Mouse (Mus musculus) macrophage (primary cell): Measurements from ENCODE around the gene Polr2f. TPM values are rescaled to one million over a fixed set of nuclear protein-coding genes. Genes with fewer than 3 reads are reported as not detected.

Source experiments
- H3K27ac ChIP-seq: fragments of 350-480 bp; formaldehyde crosslinking; 2 replicates; pipeline ENCODE4 v1.9.0; 2021
- H3K36me3 ChIP-seq: fragments of 350-480 bp; formaldehyde crosslinking; 2 replicates; pipeline ENCODE4 v1.9.0; 2021; ENCODE audit errors: inconsistent target
- H3K4me3 ChIP-seq: fragments of 350-480 bp; formaldehyde crosslinking; 2 replicates; pipeline ENCODE4 v1.9.0; 2021; ENCODE audit errors: inconsistent target
- H3K79me2 ChIP-seq: fragments of 350-480 bp; formaldehyde crosslinking; 2 replicates; pipeline ENCODE4 v1.9.0; 2021; ENCODE audit errors: inconsistent target
- WGBS: methylation state at CpG from one replicate; pipeline ENCODE4 v1.1.7; 2026; ENCODE audit warnings: inconsistent platforms; ENCODE audit not compliant: missing documents; 5-methylcytosine and 5-hydroxymethylcytosine counted together
- polyA plus RNA-seq: library from polyadenylated mRNA; stranded (reverse); fragments of 250-400 nt; gene quantifications from 3 replicates; pipeline ENCODE4 v1.2.4, GENCODE M21; 2018; ENCODE audit warnings: inconsistent platforms

Gene Polr2f
- polyA plus RNA-seq, 1 experiment from 2014 or later: 27.6 TPM

GRCm38 (mm10) chr15:79195492-79195891 is 54.7 kb downstream of the Polr2f start:
- H3K4me3 ChIP-seq: no peak overlapping the region
- WGBS: 83% methylated on average over 8 of the region's 8 CpGs
- no peak overlapping the region for H3K27ac ChIP-seq
- no peaks in the 10 kb centered on the region for H3K36me3 ChIP-seq
- H3K79me2 ChIP-seq: no peaks in the 10 kb centered on the region

GRCm38 (mm10) chr15:79199390-79199976 is 58.7 kb downstream of the Polr2f start:
- Histone ChIP-seq H3K27ac (no peak overlapping the region), H3K79me2 (no peaks in the 10 kb centered on the region), H3K36me3 (no peaks in the 10 kb centered on the region), H3K4me3 (no peak overlapping the region)
- 91% methylated on average over 11 of the region's 12 CpGs for WGBS

Other genes with a start within 250 kb of the Polr2f start
- 0.25 to 0.59 TPM in 2 of 3 replicates, not detected in the other for gene Gm49510, start 241.3 kb upstream of the Polr2f start, polyA plus RNA-seq
- 67.4 to 90.3 TPM (median 70.9 TPM) in 3 replicates for gene Sh3bp1, start 241.2 kb upstream of the Polr2f start, polyA plus RNA-seq
- 0.13 to 1.2 TPM (median 0.70 TPM) in 3 replicates for gene Pdxp, start 227.1 kb upstream of the Polr2f start, polyA plus RNA-seq
- 1,502 to 3,219 TPM (median 3,114 TPM) in 3 replicates for gene Lgals1, start 214.3 kb upstream of the Polr2f start, polyA plus RNA-seq
- 18.3 to 26.2 TPM (median 18.5 TPM) in 3 replicates for gene Nol12, start 206.1 kb upstream of the Polr2f start, polyA plus RNA-seq
- 27.0 to 38.5 TPM (median 29.5 TPM) in 3 replicates for gene Triobp, start 193.3 kb upstream of the Polr2f start, polyA plus RNA-seq
- 47.1 to 75.1 TPM (median 48.4 TPM) in 3 replicates for gene H1f0, start 112.6 kb upstream of the Polr2f start, polyA plus RNA-seq
- not detected in 3 replicates for gene Galr3, start 99.1 kb upstream of the Polr2f start, polyA plus RNA-seq
- 3.9 to 9.7 TPM (median 8.3 TPM) in 3 replicates for gene Ankrd54, start 78.1 kb upstream of the Polr2f start, polyA plus RNA-seq
- gene Eif3l, start 65.8 kb upstream of the Polr2f start, polyA plus RNA-seq: 92.1 to 130 TPM (median 96.7 TPM) in 3 replicates
- gene Micall1, start 32.1 kb upstream of the Polr2f start, polyA plus RNA-seq: 6.4 to 9.0 TPM (median 7.9 TPM) in 3 replicates
- 0.56 to 1.1 TPM (median 0.74 TPM) in 3 replicates for gene 1700088E04Rik, start 244 bp downstream of the Polr2f start, polyA plus RNA-seq
- gene Sox10, start 24.2 kb downstream of the Polr2f start, polyA plus RNA-seq: not detected in 3 replicates
- 4.9 to 9.4 TPM (median 7.0 TPM) in 3 replicates for gene Pick1, start 88.2 kb downstream of the Polr2f start, polyA plus RNA-seq
- not detected in 3 replicates for gene Gm49486, start 88.4 kb downstream of the Polr2f start, polyA plus RNA-seq
- gene Slc16a8, start 113.8 kb downstream of the Polr2f start, polyA plus RNA-seq: not detected in 3 replicates
- gene Baiap2l2, start 144.5 kb downstream of the Polr2f start, polyA plus RNA-seq: not detected in 3 replicates
- gene Pla2g6, start 187.4 kb downstream of the Polr2f start, polyA plus RNA-seq: 4.5 to 6.8 TPM (median 5.8 TPM) in 3 replicates
- gene Maff, start 205.6 kb downstream of the Polr2f start, polyA plus RNA-seq: 0.80 to 4.1 TPM (median 1.8 TPM) in 3 replicates